Mouse (Mus musculus): Measurements from ENCODE around the gene Suv39h2. TPM values are rescaled to one million over a fixed set of nuclear protein-coding genes. Genes with fewer than 3 reads are reported as not detected.

Gene Suv39h2
- total RNA-seq, 1 experiment from 2014 or later = 2.9 TPM

- DNase-seq = peak; percentile 94
These were observed 50.8 kb downstream of the Suv39h2 start, which contains the start of gene Dclre1c for GRCm38 (mm10) chr2:3423841-3424578. TSS of gene Dclre1c (plus strand) at chr2:3424131.

- no peak for DNase-seq
These were observed 52.3 kb downstream of the Suv39h2 start, which contains the start of gene Meig1 for GRCm38 (mm10) chr2:3422548-3422947. TSS of gene Meig1 (minus strand) at chr2:3422648.

- DNase-seq = no peak
These were observed 54.7 kb downstream of the Suv39h2 start for GRCm38 (mm10) chr2:3420157-3420556.

GRCm38 (mm10) chr2:3418883-3419431 lies 55.9 kb downstream of the Suv39h2 start:
- peak; percentile 98 for DNase-seq

- no peak for DNase-seq
These were observed 59.2 kb downstream of the Suv39h2 start for GRCm38 (mm10) chr2:3415676-3416075.

- DNase-seq = peak; percentile 81
These were observed 60.6 kb downstream of the Suv39h2 start for GRCm38 (mm10) chr2:3414241-3414640.

- no peak for DNase-seq
These were observed 67.1 kb downstream of the Suv39h2 start for GRCm38 (mm10) chr2:3407756-3408155.

- DNase-seq = no peak
These were observed 68.8 kb downstream of the Suv39h2 start for GRCm38 (mm10) chr2:3405981-3406380.

Other genes starting within 250 kb of the Suv39h2 start
- 49.7 and 51.5 TPM in 2 replicates for gene Nmt2, start 190.8 kb downstream of the Suv39h2 start, total RNA-seq (2021)
- gene Rpp38, start 142.4 kb downstream of the Suv39h2 start, total RNA-seq (2021) = 12.7 and 13.7 TPM in 2 replicates
- not detected in 2 replicates for gene Acbd7, start 138.9 kb downstream of the Suv39h2 start, total RNA-seq (2021)
- gene Olah, start 77.8 kb downstream of the Suv39h2 start, total RNA-seq (2021) = not detected in 2 replicates
- gene Meig1, start 52.4 kb downstream of the Suv39h2 start, total RNA-seq (2021) = not detected in 2 replicates
- 6.7 and 7.2 TPM in 2 replicates for gene Dclre1c, start 50.9 kb downstream of the Suv39h2 start, total RNA-seq (2021)
- 2.8 and 3.6 TPM in 2 replicates for gene Gm45902, start 37.8 kb upstream of the Suv39h2 start, total RNA-seq (2021)
- gene Hspa14, start 37.8 kb upstream of the Suv39h2 start, total RNA-seq (2021) = 42.6 and 45.0 TPM in 2 replicates
- gene Cdnf, start 38.0 kb upstream of the Suv39h2 start, total RNA-seq (2021) = 2.2 and 2.4 TPM in 2 replicates
- gene Fam107b, start 95.5 kb upstream of the Suv39h2 start, total RNA-seq (2021) = 23.4 and 32.4 TPM in 2 replicates

Data from adrenal gland, postnatal 14 days (tissue).